28 mouse cellular contexts compared by ENCODE assay signal in the genomic region with DNA sequence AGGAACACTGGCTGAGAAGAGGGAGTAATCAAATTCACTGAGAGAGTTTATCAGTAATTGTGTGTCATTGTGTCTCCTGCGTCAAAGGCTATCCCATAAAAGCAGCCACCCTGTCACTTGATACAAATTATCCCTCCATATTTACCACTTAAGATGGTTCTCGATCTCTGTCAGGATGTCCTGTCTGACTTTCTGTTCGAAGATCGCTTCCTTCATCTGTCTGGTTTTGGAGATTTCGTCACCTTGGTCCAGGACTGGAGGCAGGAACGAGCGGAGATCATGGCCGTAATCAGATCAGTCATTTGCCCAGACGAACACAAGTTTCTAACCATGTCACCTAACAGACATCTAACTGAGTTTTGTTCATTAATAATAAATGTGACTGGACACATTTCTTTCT. TPM values are rescaled to one million over a fixed set of nuclear protein-coding genes. Genes with fewer than 3 reads are reported as not detected.
DNase-seq lines count a peak whose midpoint lies in the region; ATAC-seq and TF ChIP-seq lines count a peak whose summit lies in the region.
"Had no signal": no experiment of that assay in that cellular context is flagged by ENCODE, and none has a peak within 500 bp of the region (broad histone marks: within the 10 kb centered on the region; RNA-seq: fewer than 3 reads in every experiment).

No protein-coding gene starts in this region.

- no peak overlapping the region for H3K4me3 ChIP-seq in heart, embryonic 10.5 days
- H3K4me3 ChIP-seq in midbrain, embryonic 11.5 days (ENCODE audit: low read depth, low read length) = no peak overlapping the region
- H3K4me3 ChIP-seq in midbrain, postnatal 0 days (ENCODE audit: low read depth, low read length) = no peak overlapping the region

- H3K27ac ChIP-seq in heart, embryonic 10.5 days = no peak overlapping the region
- H3K27ac ChIP-seq in midbrain, embryonic 11.5 days (ENCODE audit: low read depth, low read length) = no peak overlapping the region
- H3K27ac ChIP-seq in midbrain, postnatal 0 days (ENCODE audit: low read depth, low read length) = no peak overlapping the region

- no peaks in the 10 kb centered on the region for H3K4me1 ChIP-seq in heart, embryonic 10.5 days
- H3K4me1 ChIP-seq in midbrain, embryonic 11.5 days (ENCODE audit: control insufficient read depth, insufficient read depth, low read length) = no peaks in the 10 kb centered on the region
- H3K4me1 ChIP-seq in midbrain, postnatal 0 days (ENCODE audit: insufficient read depth, low read length) = no peaks in the 10 kb centered on the region

- ATAC-seq in midbrain, embryonic 11.5 days (ENCODE audit: low FRiP score) = no peak
- no peak for ATAC-seq in midbrain, postnatal 0 days (ENCODE audit: low FRiP score)
- ATAC-seq: activated CD4-positive, CD25-positive, alpha-beta regulatory T cell, adult 4 months; CD4-positive, CD25-positive, alpha-beta regulatory T cell, adult 4 months; Patski had no signal

- 81% methylated on average over 9 of the region's 9 CpGs for WGBS in heart, embryonic 10.5 days
- WGBS in midbrain, embryonic 11.5 days = 92% methylated on average over 9 of the region's 9 CpGs
- 78% methylated on average over 9 of the region's 9 CpGs for WGBS in midbrain, postnatal 0 days

- TF ChIP-seq CTCF in midbrain, postnatal 0 days (IDR thresholded peaks at IDR 0.05) = no peak

- no peaks in the 10 kb centered on the region for H3K36me3 ChIP-seq in heart, embryonic 10.5 days
- H3K36me3 ChIP-seq in midbrain, embryonic 11.5 days (ENCODE audit: control insufficient read depth, insufficient read depth, low read length) = no peaks in the 10 kb centered on the region
- no peaks in the 10 kb centered on the region for H3K36me3 ChIP-seq in midbrain, postnatal 0 days (ENCODE audit: insufficient read depth, low read length)
- H3K36me3 ChIP-seq: G1E had no signal

- DNase-seq in adrenal gland, adult (ENCODE audit: inconsistent age in 2 of 2, low spot score in 1 of 2) = peak; percentile 13 to 55
- no peak for DNase-seq in adrenal gland, postnatal 36 days
- DNase-seq in adrenal gland, adult 2 months = peak; percentile 10
- DNase-seq in adrenal gland, postnatal 4 days (ENCODE audit: low spot score in 2 of 2) = no peak
- peak; percentile 46 for DNase-seq in heart, adult 11 months
- DNase-seq in heart, embryonic 10.5 days (ENCODE audit: low spot score) = no peak
- DNase-seq in midbrain, embryonic 11.5 days (ENCODE audit: low spot score, missing footprints) = peak; percentile 73
- DNase-seq in midbrain, postnatal 0 days (ENCODE audit: low spot score) = no peak
- DNase-seq: adrenal gland, adult 8-10 months; adrenal gland, postnatal 10 days; adrenal gland, postnatal 14 days; adrenal gland, postnatal 25 days; B cell, adult 2 months; cerebellum, adult 11 months; cerebellum, adult 11-12 months; cerebellum, adult 18-20 months; cerebellum, adult 2 months; cerebellum, adult 8-10 months; cerebellum, adult 9-10 months had no signal

- H3K4me2 ChIP-seq in midbrain, embryonic 11.5 days = no peak overlapping the region
- no peak overlapping the region for H3K4me2 ChIP-seq in midbrain, postnatal 0 days (ENCODE audit: low read depth, low read length, poor library complexity, severe bottlenecking)

- H3K9ac ChIP-seq in midbrain, embryonic 11.5 days (ENCODE audit: low read length) = no peak overlapping the region
- no peak overlapping the region for H3K9ac ChIP-seq in midbrain, postnatal 0 days (replicated peaks; ENCODE audit: low read length, poor library complexity, severe bottlenecking)

- no peaks in the 10 kb centered on the region for H3K27me3 ChIP-seq in heart, embryonic 10.5 days (ENCODE audit: insufficient read depth, poor library complexity, severe bottlenecking)
- H3K27me3 ChIP-seq in midbrain, embryonic 11.5 days (ENCODE audit: control insufficient read depth, insufficient read depth, low read length) = no peaks in the 10 kb centered on the region
- H3K27me3 ChIP-seq in midbrain, postnatal 0 days (ENCODE audit: insufficient read depth, low read length) = no peaks in the 10 kb centered on the region
- H3K27me3 ChIP-seq: CH12.LX had no signal

- H3K9me3 ChIP-seq in heart, embryonic 10.5 days = no peaks in the 10 kb centered on the region
- no peaks in the 10 kb centered on the region for H3K9me3 ChIP-seq in midbrain, embryonic 11.5 days (ENCODE audit: control insufficient read depth, low read length)
- H3K9me3 ChIP-seq in midbrain, postnatal 0 days (ENCODE audit: low read length) = no peaks in the 10 kb centered on the region
- H3K9me3 ChIP-seq: G1E had no signal

RNA-seq across cellular contexts. Expression of gene Tmem177, which starts 40.4 kb away (rescaled TPM):
- 1 to 10 TPM; 7.2 to 7.4 TPM for total RNA-seq in adrenal gland, postnatal 36 days (2021)
- total RNA-seq in adrenal gland, adult 2 months (2021) = 10 to 100 TPM in 1 of 2 experiments, 1 to 10 TPM in 1; 6.1 to 10.9 TPM
- polyA plus RNA-seq in adrenal gland, adult 2 months (2012; rRNA removed) = 3.4 and 4.1 TPM in 2 replicates
- 10 to 100 TPM in 1 of 2 experiments, 1 to 10 TPM in 1; 9.7 to 10.1 TPM for total RNA-seq in adrenal gland, postnatal 4 days (2021)
- 7.5 and 8.7 TPM in 2 replicates for polyA plus RNA-seq in heart, embryonic 10.5 days (2016; fragmentation: Nextera tagmentation; extraction: Ambion mirVana)
- polyA plus RNA-seq in midbrain, embryonic 11.5 days (2014; fragmentation: Nextera tagmentation; extraction: Ambion mirVana) = 9.2 and 10.8 TPM in 2 replicates
- 5.4 and 5.7 TPM in 2 replicates for total RNA-seq in midbrain, postnatal 0 days (2014; rRNA removed)
- polyA plus RNA-seq in midbrain, postnatal 0 days (2015; fragmentation: Nextera tagmentation; extraction: Ambion mirVana) = 3.5 and 3.6 TPM in 2 replicates

RNA-seq across cellular contexts. Expression of gene Cfap221, which starts 43.6 kb away (rescaled TPM):
- total RNA-seq in adrenal gland, postnatal 36 days (2021) = under 1 TPM; 0.16 to 0.40 TPM
- total RNA-seq in adrenal gland, adult 2 months (2021) = under 1 TPM; 0.24 to 0.37 TPM
- 0.04 and 0.08 TPM in 2 replicates for polyA plus RNA-seq in adrenal gland, adult 2 months (2012; rRNA removed)
- total RNA-seq in adrenal gland, postnatal 4 days (2021) = under 1 TPM; 0.56 to 0.62 TPM
- polyA plus RNA-seq in heart, embryonic 10.5 days (2016; fragmentation: Nextera tagmentation; extraction: Ambion mirVana) = not detected in 2 replicates
- 0.08 TPM in 1 of 2 replicates, not detected in the other for polyA plus RNA-seq in midbrain, embryonic 11.5 days (2014; fragmentation: Nextera tagmentation; extraction: Ambion mirVana)
- 0.55 TPM in 1 of 2 replicates, not detected in the other for total RNA-seq in midbrain, postnatal 0 days (2014; rRNA removed)
- polyA plus RNA-seq in midbrain, postnatal 0 days (2015; fragmentation: Nextera tagmentation; extraction: Ambion mirVana) = 0.13 and 0.63 TPM in 2 replicates
- total RNA-seq: adrenal gland, adult 18-20 months; adrenal gland, postnatal 14 days; CH12.LX; ES-E14; G1E; MEL had no signal
- polyA plus RNA-seq: activated CD4-positive, CD25-positive, alpha-beta regulatory T cell, adult 4 months; C2C12; CD4-positive, CD25-positive, alpha-beta regulatory T cell, adult 4 months; G1E had no signal

RNA-seq across cellular contexts. Expression of gene Sctr, which starts 53.2 kb away (rescaled TPM):
- 10 to 100 TPM in 1 of 2 experiments, 1 to 10 TPM in 1; 6.2 to 11.9 TPM for total RNA-seq in adrenal gland, postnatal 36 days (2021)
- 10 to 100 TPM; 10.8 to 18.9 TPM for total RNA-seq in adrenal gland, adult 2 months (2021)
- 10.0 and 21.1 TPM in 2 replicates for polyA plus RNA-seq in adrenal gland, adult 2 months (2012; rRNA removed)
- 10 to 100 TPM; 15.5 to 19.7 TPM for total RNA-seq in adrenal gland, postnatal 4 days (2021)
- not detected in 2 replicates for polyA plus RNA-seq in heart, embryonic 10.5 days (2016; fragmentation: Nextera tagmentation; extraction: Ambion mirVana)
- polyA plus RNA-seq in midbrain, embryonic 11.5 days (2014; fragmentation: Nextera tagmentation; extraction: Ambion mirVana) = 0.53 and 0.62 TPM in 2 replicates
- total RNA-seq in midbrain, postnatal 0 days (2014; rRNA removed) = 0.66 and 1.6 TPM in 2 replicates
- 1.00 and 1.0 TPM in 2 replicates for polyA plus RNA-seq in midbrain, postnatal 0 days (2015; fragmentation: Nextera tagmentation; extraction: Ambion mirVana)
- total RNA-seq: CH12.LX, G1E, MEL had no signal
- polyA plus RNA-seq: G1E had no signal

Comparison
In these comparisons a context has a peak if more than half of its experiments do, and no peak if none do; other contexts are left out.
1. DNase-seq: peak in adrenal gland, adult (2 of 2), adrenal gland, adult 2 months (single experiment), heart, adult 11 months (single experiment) and midbrain, embryonic 11.5 days (single experiment); none in adrenal gland, postnatal 36 days (0 of 2), adrenal gland, postnatal 4 days (0 of 2), heart, embryonic 10.5 days (single experiment) and midbrain, postnatal 0 days (single experiment).